Mouse (Mus musculus) heart, embryonic 14.5 days (tissue): ENCODE results near the gene Tldc1. TPM values are rescaled to one million over a fixed set of nuclear protein-coding genes. Genes with fewer than 3 reads are reported as not detected.

Experiments used
- ATAC-seq: fragments of 200-750 bp; cut with Nextera tagmentation; 2 replicates; pipeline ENCODE4 v1.8.0; 2017; ENCODE audit warnings: low read depth, moderate TSS enrichment; ENCODE audit not compliant: insufficient number of reproducible peaks, insufficient read depth, low FRiP score
- H3K27ac ChIP-seq, 2 experiments: fragments of 200-500 bp in 1 of 2; fragments of 300-500 bp in 1 of 2; sonication (generic) in 1 of 2; replicated peaks in 1 of 2; 2 replicates each; pipeline ENCODE4 v1.5.1; 2012 to 2014; ENCODE audit warnings: low read depth in 2 of 2, low read length in 2 of 2, control low read depth in 1 of 2, mild to moderate bottlenecking in 1 of 2, mixed read lengths in 1 of 2; ENCODE audit not compliant: control insufficient read depth in 1 of 2, insufficient read depth in 1 of 2
- H3K27me3 ChIP-seq: fragments of 300-500 bp; sonication (generic); 2 replicates; pipeline ENCODE4 v1.6.1; 2014; ENCODE audit warnings: mild to moderate bottlenecking, low read length, control low read depth; ENCODE audit not compliant: control insufficient read depth, insufficient read depth
- H3K36me3 ChIP-seq: fragments of 300-500 bp; sonication (generic); 2 replicates; pipeline ENCODE4 v1.6.1; 2014; ENCODE audit warnings: mild to moderate bottlenecking, control low read depth, low read length, mixed read lengths; ENCODE audit not compliant: control insufficient read depth, insufficient read depth
- H3K4me1 ChIP-seq, 2 experiments: fragments of 200-500 bp in 1 of 2; fragments of 300-500 bp in 1 of 2; sonication (generic) in 1 of 2; 2 replicates each; pipeline ENCODE4 v1.6.1; 2012 to 2014; ENCODE audit warnings: low read length in 2 of 2, control low read depth in 1 of 2, mixed read lengths in 1 of 2; ENCODE audit not compliant: control insufficient read depth in 2 of 2, insufficient read depth in 2 of 2
- H3K4me2 ChIP-seq: fragments of 300-500 bp; sonication (generic); 2 replicates; pipeline ENCODE4 v1.6.1; 2014; ENCODE audit warnings: mild to moderate bottlenecking, low read length
- H3K4me3 ChIP-seq, 2 experiments: fragments of 200-500 bp in 1 of 2; fragments of 300-500 bp in 1 of 2; sonication (generic) in 1 of 2; 2 replicates each; pipeline ENCODE4 v1.5.1; 2012 to 2014; ENCODE audit warnings: low read length in 2 of 2, mild to moderate bottlenecking in 2 of 2, control low read depth in 1 of 2, low read depth in 1 of 2, moderate library complexity in 1 of 2; ENCODE audit not compliant: control insufficient read depth in 1 of 2, insufficient read depth in 1 of 2
- H3K9ac ChIP-seq: fragments of 300-500 bp; sonication (generic); 2 replicates; pipeline ENCODE4 v1.6.1; 2014; ENCODE audit warnings: mild to moderate bottlenecking, low read length
- H3K9me3 ChIP-seq: fragments of 300-500 bp; sonication (generic); 2 replicates; pipeline ENCODE4 v1.6.1; 2016; ENCODE audit warnings: low read length, control low read depth; ENCODE audit not compliant: control insufficient read depth
- WGBS: fragments of 180-500 bp; shearing (Covaris S2); extraction: QIAGEN DNeasy Blood & Tissue Kit; methylation state at CpG from one replicate; pipeline ENCODE4 v1.1.7; 2014; 5-methylcytosine and 5-hydroxymethylcytosine counted together
- polyA plus RNA-seq: library from polyadenylated mRNA; unstranded; fragments of >200 nt; fragmentation: Nextera tagmentation; extraction: Ambion mirVana; gene quantifications from 2 replicates; pipeline ENCODE4 v1.2.1, GENCODE M21; 2014

The Tldc1 gene
- polyA plus RNA-seq, 1 experiment from 2014 or later = 11.4 TPM

DNA sequence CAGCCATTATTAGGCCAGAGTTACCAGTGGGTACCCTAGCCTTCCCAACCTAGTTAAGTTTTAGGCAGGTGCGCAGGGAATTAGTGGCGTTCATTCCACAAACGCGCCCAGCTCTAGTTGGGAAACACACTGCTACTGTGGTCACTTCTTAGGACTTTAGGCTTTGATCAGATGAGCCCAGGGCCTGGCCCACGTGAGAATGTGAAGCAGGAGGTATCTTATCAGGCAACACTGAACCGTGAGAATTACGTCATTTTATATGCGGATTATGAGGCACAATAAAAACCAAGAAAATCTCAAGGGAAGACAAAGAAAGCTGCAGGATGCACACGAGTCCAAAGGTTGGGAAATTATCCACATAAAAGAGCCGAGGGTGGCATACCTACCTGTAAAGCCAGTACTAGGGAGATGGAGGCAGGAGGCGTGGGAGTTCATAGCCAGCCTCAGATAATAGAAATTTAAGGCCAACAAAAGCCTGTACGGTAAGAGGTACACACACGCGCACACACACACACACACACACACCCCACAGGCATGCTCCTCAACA lies 32.8 kb upstream of the Tldc1 start:
- H3K4me2 ChIP-seq = no peak overlapping the region
- no peak overlapping the region for H3K9ac ChIP-seq
- peaks cover 7% of the 10 kb centered on the region for H3K36me3 ChIP-seq
- no peak overlapping the region for H3K4me3 ChIP-seq
- no peaks in the 10 kb centered on the region for H3K9me3 ChIP-seq
- H3K27me3 ChIP-seq = no peaks in the 10 kb centered on the region
- WGBS = 82% methylated on average over 14 of the region's 14 CpGs
- no peak for ATAC-seq
- H3K27ac ChIP-seq = no peak overlapping the region
- peaks cover 4 to 18% of the 10 kb centered on the region in 2 experiments; a peak in 2 of 4 replicates for H3K4me1 ChIP-seq

DNA sequence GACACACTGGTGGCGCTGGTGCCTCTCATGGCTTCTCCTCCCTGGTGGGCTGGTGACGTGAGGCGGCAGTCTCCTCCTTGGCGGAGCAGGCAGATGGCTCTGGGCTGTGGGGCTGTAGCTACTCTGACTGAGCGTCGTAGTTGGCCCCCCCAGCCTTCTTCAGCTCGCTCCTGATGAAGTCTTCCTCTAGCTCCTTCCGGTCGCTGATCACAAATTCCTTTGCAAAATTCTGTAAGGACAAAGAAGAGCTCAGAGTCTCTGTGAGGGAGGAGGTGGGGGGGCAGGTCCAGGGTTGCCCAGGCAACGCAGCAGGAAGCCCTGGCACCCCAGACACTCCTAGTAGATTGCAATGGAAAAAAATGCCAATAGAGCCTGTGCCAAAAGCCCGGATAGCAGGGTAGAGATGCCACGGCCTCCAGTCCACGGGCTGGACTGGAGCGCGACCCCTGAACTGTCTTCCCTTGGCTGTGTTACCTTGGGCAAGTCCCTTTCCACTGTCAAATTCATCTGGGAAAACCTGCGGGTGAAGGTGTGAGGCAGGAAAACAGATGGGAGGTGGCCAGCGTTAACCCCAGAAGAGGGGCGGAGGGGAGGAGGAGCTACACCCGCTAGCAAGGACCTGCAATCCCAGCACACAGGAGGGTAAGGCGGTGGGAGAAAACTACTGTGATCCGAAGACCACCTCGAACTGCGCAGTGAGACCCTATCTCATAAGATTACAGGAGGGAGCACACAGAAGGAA lies 32.1 kb upstream of the Tldc1 start:
- ATAC-seq = no peak

DNA sequence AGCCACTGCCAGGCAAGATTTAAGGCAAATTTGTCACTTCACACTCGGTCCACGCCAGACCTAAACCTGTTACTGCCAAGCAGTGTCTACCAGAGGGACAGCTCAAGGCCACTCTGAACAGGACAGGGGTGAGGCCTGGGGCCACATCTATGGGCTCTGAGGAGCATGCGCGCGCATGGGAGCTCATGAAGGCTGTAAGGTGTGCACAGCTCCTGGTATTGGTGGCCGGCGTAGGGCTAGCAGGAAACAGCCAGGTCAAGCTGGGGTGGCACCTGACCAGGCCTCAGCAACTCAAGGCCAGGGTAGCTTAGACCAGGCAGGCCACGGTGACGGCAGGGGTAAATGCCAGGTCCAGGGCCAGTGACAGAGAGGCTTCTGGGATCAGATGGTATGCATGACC lies 31.4 kb upstream of the Tldc1 start:
- Histone ChIP-seq H3K9me3 (no peaks in the 10 kb centered on the region), H3K27me3 (no peaks in the 10 kb centered on the region), H3K9ac (no peak overlapping the region), H3K27ac (no peak overlapping the region), H3K4me1 (peaks cover 4 to 18% of the 10 kb centered on the region in 2 experiments; a peak in 2 of 4 replicates), H3K36me3 (peaks cover 7% of the 10 kb centered on the region), H3K4me2 (no peak overlapping the region), H3K4me3 (no peak overlapping the region)
- ATAC-seq = no peak
- 88% methylated on average over 9 of the region's 9 CpGs for WGBS

More for the DNA sequence above, 32.1 kb upstream of the Tldc1 start:
- H3K36me3 ChIP-seq = peaks cover 7% of the 10 kb centered on the region
- H3K27ac ChIP-seq = no peak overlapping the region
- no peak overlapping the region for H3K4me3 ChIP-seq
- H3K9me3 ChIP-seq = no peaks in the 10 kb centered on the region
- H3K27me3 ChIP-seq = no peaks in the 10 kb centered on the region
- 82% methylated on average over 20 of the region's 23 CpGs for WGBS
- peaks cover 4 to 18% of the 10 kb centered on the region in 2 experiments; a peak in 2 of 4 replicates for H3K4me1 ChIP-seq
- no peak overlapping the region for H3K9ac ChIP-seq
- no peak overlapping the region for H3K4me2 ChIP-seq

DNA sequence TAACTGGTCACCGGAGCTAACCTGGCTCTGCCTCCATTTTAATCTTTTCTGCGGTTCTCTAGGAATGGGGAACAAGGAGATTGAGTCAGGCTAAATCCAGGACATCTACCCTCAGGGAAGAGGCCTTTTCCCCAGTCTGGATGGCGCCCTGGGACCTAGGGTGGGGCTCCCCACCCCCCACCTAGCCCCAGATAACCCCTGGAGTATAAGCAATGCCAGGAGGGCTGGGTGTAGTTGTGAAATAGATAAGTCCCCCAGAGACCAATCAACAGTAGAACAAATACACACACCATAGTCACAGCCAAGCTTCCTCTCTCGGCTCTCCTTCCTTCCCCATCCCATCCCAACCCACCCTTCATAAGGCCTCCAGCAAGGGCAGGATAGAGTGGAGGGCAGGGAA lies 29.5 kb upstream of the Tldc1 start:
- Histone ChIP-seq H3K9ac (no peak overlapping the region), H3K4me3 (no peak overlapping the region), H3K27me3 (no peaks in the 10 kb centered on the region), H3K4me1 (peaks cover 0 to 7% of the 10 kb centered on the region in 2 experiments; a peak in 1 of 4 replicates), H3K9me3 (no peaks in the 10 kb centered on the region), H3K4me2 (no peak overlapping the region), H3K36me3 (peaks cover 7% of the 10 kb centered on the region), H3K27ac (no peak overlapping the region)
- ATAC-seq = no peak
- WGBS = 67% methylated on average over 4 of the region's 4 CpGs

DNA sequence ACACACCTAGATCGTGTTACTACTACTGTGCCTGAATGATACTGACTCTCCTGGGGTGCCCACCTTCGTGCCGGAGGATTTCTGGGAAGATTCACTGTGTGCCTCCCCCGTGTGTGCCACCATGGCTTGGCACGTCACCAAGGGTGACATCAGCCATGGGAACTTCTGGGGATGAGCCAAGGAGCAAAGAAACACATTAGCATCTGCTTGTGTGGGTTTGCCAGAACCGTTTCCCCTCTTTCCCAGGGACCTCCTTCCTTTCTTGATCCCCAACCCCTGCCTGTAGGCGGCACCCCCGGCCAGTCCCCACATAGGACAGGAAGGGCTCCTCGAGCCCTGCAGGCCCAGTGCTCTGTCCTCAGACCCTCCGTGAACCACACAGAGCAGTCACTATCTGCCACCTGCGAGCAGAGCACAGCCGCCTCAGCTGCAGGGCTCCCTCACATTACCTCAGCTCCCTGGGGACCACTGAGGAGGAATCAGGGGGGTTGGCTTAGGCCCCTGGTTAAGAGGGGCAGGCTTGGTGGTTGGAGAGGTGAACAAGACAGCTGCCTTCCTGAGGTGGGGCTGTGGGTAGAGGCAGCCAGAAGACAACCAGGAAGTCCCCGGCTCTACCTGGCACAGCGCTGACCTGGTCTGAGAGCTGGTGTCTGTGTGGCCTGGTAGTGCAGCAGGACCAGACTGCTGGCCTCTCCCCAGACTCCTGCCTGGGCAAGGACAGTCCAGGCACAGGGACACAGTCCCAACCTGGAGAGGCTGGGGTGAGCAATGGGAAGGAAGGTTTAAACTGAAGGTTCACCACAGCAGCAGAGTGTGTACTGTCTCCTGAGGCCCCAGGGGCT lies 28.4 kb upstream of the Tldc1 start:
- no peaks in the 10 kb centered on the region for H3K27me3 ChIP-seq
- 0 out of 4 replicates have a peak, but pooled peaks cover 0 to 5% of the 10 kb centered on the region in 2 experiments for H3K4me1 ChIP-seq
- H3K4me2 ChIP-seq = no peak overlapping the region
- no peak overlapping the region for H3K27ac ChIP-seq
- peaks cover 7% of the 10 kb centered on the region for H3K36me3 ChIP-seq
- H3K9ac ChIP-seq = no peak overlapping the region
- WGBS = 67% methylated on average over 14 of the region's 14 CpGs
- H3K9me3 ChIP-seq = no peaks in the 10 kb centered on the region
- H3K4me3 ChIP-seq = no peak overlapping the region
- ATAC-seq = no peak

DNA sequence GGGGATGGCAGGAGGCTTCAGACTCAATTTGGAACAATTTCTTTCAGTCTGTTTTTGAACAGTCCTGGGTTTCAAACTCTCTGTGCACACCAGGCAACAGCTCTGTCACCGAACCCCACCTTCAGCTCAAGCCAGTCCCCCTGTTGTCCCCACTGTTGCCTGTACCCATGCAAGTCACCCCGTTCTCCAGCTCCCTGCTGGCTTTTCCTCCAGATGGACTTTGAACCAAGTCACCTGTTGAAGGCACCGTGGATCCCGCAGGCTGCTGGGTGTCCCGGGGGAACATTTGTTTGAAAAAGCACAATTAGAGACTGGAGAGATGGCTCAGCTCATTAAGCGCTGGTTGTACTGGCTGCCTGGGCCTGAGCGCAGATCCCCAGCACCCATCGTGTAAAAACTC lies 27.1 kb upstream of the Tldc1 start:
- 0 out of 4 replicates have a peak, but pooled peaks cover 0 to 5% of the 10 kb centered on the region in 2 experiments for H3K4me1 ChIP-seq
- H3K27ac ChIP-seq = no peak overlapping the region
- 82% methylated on average over 8 of the region's 8 CpGs for WGBS
- H3K36me3 ChIP-seq = peaks cover 7% of the 10 kb centered on the region
- H3K9ac ChIP-seq = no peak overlapping the region
- no peak for ATAC-seq
- no peak overlapping the region for H3K4me3 ChIP-seq
- no peak overlapping the region for H3K4me2 ChIP-seq
- no peaks in the 10 kb centered on the region for H3K9me3 ChIP-seq
- no peaks in the 10 kb centered on the region for H3K27me3 ChIP-seq

DNA sequence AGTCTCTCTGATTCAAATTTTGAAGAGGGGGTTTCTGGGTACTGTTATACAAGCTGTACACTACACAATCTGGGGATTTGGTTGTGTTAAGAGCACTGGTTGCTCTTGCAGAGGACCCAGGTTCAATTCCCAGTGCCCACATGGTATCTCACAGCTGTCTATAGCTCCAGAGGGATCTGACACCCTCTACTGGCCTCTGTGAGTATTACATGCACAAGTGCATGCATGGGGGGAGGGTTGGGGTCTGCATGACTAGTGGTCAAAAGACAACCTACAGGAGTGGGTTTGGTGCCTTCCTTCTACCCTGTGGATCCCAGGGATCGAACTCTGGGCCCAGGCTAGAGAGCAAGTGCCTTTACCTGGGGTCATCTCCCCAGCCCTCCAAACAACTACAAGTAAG lies 24.4 kb upstream of the Tldc1 start:
- 76% methylated on average over 1 of the region's 1 CpGs for WGBS
- Histone ChIP-seq H3K4me2 (no peak overlapping the region), H3K9ac (no peak overlapping the region), H3K27me3 (no peaks in the 10 kb centered on the region), H3K36me3 (no peaks in the 10 kb centered on the region), H3K4me3 (no peak overlapping the region), H3K27ac (no peak overlapping the region), H3K4me1 (peaks cover 5 to 13% of the 10 kb centered on the region in 2 experiments; a peak in 3 of 4 replicates), H3K9me3 (no peaks in the 10 kb centered on the region)
- ATAC-seq = no peak
